Mouse (Mus musculus) brain, embryonic 14.5 days (tissue): ENCODE measurements at regions not wholly inside any gene's neighbourhood (a gene's known extent, or its start where the extent isn't known, plus 50 kb on each side); places are given as distances from the start of the nearest gene placed in this dataset.

ENCODE experiments used
- CTCF ChIP-seq: fragments of 200-500 bp; IDR thresholded peaks from 2 replicates; pipeline ENCODE4 v1.5.1; 2012; ENCODE audit warnings: inconsistent platforms, mild to moderate bottlenecking, moderate library complexity, borderline replicate concordance; ENCODE audit not compliant: insufficient read depth, insufficient read length; ENCODE audit errors: extremely low read depth
- POLR2A ChIP-seq: fragments of 200-500 bp; IDR thresholded peaks from 2 replicates; pipeline ENCODE4 v1.6.1; 2012; ENCODE audit warnings: mild to moderate bottlenecking, inconsistent platforms, borderline replicate concordance; ENCODE audit not compliant: poor library complexity, insufficient read depth, insufficient read length, severe bottlenecking; ENCODE audit errors: extremely low read depth

DNA sequence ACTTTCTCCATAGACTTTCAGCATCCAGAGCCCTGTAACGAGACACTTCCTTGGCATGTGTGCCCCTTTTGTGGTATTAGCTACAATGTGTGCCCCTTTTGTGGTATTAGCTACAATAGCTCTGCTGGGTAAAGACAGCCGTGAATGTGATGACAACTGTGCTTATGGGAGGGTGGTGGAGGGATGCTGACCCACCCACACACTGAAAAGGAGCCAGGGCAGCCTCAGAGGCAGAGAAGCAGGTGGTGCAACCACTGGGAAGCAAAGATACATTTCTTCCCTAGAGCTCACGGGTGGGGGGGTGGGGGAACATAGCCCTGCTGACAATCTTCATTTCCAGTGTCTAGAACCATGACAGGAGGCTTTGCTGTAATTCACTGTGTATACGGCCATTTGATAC is 176.1 kb downstream of the Prdm2 start:
- TF ChIP-seq CTCF: no peak
- TF ChIP-seq POLR2A: no peak
